Mouse (Mus musculus) layer of hippocampus, postnatal 25 days (tissue): ENCODE results near the gene Prps1l1. TPM values are rescaled to one million over a fixed set of nuclear protein-coding genes. Genes with fewer than 3 reads are reported as not detected.

Experiments used
- DNase-seq, 2 experiments: peaks; one replicate each; pipeline ENCODE4 v3.0.0; 2022; ENCODE audit warnings: mixed read lengths in 2 of 2, low spot score in 1 of 2; ENCODE audit errors: extremely low spot score in 1 of 2
- total RNA-seq, 2 experiments: library from RNA; stranded (reverse); gene quantifications; 2 replicates each; pipeline ENCODE4 v1.2.3; 2021

Prps1l1 gene
- total RNA-seq, 2 experiments from 2014 or later, result not detected

DNA sequence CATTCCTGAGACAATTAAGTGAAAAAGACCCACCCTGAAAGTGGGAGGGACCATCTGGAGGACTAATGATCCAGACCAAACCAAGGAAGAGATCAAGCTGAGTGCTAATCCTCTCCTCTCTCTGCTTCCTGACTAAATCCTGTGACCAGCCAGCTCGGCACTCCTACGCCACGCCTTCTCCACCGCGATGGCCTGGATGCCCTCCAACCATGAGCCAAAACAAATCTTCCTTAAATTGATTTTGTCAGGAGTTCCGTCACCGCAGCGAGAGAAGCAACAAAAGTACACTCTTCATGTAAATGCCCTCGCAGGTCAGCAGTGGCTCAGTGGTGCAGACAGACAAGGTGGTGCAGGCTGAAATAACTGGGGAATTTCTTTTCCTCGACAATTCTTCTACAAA lies 37.5 kb downstream of the Prps1l1 start:
- DNase-seq, result no peak

DNA sequence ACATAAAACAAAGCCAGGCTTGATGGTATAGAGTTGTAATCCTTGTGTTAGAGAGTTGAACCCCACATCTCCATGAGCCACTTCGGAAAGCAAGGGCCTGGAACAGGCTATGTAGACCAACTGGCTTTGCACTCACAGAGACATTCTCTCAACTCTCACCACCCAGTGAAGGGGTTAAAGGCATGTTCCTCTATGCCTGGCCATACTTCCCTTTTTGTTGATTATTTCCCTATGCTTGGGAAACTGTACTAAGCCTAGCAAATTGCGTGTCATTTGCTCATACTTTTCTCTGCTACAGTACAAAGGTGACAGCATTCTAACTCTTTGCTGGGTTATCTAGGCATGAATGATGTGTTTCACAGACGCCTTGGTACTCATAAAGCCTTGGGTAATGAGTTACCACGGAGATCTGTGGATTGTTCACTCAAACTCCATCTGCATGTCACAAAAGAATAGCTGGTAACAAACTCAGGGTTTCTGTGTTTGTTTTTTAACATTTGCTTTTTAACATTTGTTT lies 41.4 kb downstream of the Prps1l1 start:
- DNase-seq, result no peak

DNA sequence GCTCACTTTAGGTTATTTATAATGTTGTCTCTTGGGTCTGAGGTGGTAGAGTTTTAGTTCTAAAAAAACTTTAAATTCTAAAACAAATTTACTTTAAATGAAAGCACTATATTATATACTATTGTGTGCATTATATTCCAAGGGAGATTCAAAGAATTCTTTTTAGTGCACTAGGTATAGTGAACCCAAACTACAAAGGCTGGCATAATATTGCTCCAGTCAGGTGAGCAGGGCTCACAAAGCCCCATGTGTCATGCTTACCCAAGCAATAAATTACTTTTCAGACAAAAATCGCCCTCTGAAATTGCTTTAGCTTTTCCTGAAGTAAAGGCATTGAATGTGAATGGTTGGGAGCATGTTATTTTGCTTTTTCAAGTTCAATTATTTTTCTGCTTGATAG lies 43.0 kb downstream of the Prps1l1 start:
- no peak for DNase-seq

Other genes starting within 250 kb of the Prps1l1 start
- 10 to 100 TPM; 33.2 to 40.1 TPM for gene Hdac9, start 67.7 kb upstream of the Prps1l1 start, total RNA-seq
- gene Snx13, start 62.4 kb downstream of the Prps1l1 start, total RNA-seq, result 10 to 100 TPM; 56.6 to 63.1 TPM